Mouse (Mus musculus) mesoderm, embryonic 11.5 days (tissue): ENCODE results near the gene Mettl16.
"Not testable (repeated sequence)": the region's sequence is repeated elsewhere in the genome, so short reads cannot be mapped to it uniquely, and the experiment has no call there.

Experiments used
- DNase-seq: peaks from one replicate; pipeline ENCODE4 v3.0.0-alpha.2; 2012; ENCODE audit warnings: low read depth, low spot score

The Mettl16 gene

DNA sequence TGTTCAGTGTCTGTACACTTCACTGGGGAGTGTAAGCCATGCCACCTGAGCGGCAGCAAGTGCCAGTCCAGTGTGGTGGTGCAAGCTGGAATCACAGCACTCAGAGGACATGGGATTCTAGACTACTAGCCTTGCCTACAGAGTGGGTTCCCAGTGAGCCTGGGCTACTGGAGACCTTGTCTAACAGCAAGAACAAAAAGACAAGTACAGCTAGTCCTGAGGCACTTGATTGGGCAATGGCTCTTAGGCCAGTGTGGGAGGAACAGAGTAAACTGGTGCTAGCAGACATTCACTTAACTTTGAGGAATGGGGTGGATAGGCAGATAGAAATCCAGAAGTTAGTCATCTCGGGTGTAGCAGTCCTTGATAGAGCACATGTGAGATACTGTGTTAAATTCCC lies 1.8 kb downstream of the Mettl16 start:
- no peak for DNase-seq

DNA sequence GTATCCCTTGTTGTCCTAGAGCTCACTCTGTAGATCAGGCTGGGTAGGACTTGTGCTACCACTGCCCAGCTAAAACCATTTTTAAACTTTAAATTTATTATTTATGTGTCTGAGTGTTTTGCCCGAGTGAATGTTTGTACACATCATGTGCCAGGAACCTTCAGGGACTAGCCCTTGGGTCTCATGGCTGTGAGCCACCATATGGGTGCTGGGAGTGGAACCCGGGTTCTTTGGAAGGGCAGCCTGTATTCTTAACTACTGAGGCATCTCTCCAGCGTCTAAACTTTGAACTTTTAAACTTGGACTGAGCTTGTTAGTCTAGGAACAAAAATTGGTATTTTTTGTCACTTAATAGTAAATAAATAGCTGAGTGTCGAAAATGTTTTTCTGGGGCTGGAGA lies 22.2 kb downstream of the Mettl16 start:
- DNase-seq = no peak

GRCm38 (mm10) chr11:74800658-74801057 lies 30.0 kb downstream of the Mettl16 start:
- DNase-seq = no peak

DNA sequence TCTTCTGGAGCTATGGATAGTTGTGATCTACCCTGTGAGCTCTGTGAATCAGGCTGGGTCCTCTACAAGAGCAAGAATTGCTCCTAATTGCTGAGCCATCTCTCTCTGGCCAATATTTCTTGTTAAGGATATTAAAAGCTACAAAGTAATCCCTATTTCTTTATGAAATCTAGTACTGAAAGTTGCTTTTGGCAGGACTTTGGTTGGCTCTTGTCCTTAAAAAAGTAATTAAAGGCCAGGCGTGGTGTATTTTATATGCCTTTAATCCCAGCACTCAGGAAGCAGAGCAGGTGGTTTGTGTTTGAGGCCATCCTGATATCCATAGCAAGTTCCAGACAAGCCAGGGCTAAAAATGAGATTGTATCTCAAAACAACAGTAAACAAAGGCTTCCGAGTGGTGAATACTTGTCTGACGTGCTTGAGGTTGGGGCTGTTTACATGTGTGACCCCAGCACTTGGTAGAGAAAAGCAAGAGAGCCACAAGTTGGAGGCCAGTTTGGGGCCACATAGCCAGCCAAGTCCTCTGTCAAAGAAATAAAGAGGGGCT lies 33.5 kb downstream of the Mettl16 start:
- no peak for DNase-seq

DNA sequence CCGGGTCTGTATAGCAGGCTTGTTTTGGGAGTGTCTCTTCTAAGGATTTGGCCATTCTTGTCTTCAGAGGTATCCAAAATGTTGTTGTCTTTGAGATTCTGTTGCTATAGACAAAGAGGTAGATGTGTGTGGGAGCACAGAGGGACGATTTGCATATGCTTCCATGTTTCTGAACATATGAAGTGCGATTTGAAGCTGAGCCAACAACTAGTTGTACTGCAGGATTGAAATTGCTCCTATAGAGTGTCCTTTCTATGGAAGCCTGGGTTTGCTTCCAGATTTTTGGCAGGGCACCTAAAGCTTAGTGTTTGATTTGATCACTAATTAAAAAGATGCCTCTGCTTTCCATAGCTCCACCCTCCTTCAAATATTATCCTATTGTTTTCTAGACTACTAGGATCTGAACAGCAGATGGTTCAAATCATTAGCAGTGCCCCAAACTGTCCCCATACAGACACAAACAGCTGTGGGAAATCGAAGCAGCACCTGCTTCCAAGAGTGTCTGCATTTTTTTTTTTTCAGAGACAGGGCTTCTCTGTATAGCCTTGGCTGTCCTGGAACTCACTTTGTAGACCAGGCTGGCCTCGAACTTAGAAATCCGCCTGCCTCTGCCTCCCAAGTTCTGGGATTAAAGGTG lies 36.7 kb downstream of the Mettl16 start:
- DNase-seq = no peak

- DNase-seq = no peak
Measured at GRCm38 (mm10) chr11:74808251-74808853, 37.7 kb downstream of the Mettl16 start.

DNA sequence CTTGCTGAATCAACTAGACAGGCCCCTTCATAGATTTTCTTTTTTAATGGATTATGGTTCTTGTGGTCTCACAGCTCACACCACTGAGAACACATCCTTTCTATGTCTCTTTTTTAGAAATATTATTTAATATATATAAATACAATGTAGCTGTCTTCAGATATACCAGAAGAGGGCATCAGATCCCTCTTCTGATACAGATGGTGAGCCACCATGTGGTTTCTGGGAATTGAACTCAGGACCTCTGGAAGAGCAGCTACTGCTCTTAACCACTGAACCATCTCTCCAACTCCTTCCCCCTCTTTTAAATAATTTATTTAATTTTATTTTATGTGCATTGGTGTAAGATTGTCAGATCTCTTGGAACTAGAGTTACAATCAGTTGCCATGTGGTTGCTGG lies 39.5 kb downstream of the Mettl16 start:
- DNase-seq = no peak

DNA sequence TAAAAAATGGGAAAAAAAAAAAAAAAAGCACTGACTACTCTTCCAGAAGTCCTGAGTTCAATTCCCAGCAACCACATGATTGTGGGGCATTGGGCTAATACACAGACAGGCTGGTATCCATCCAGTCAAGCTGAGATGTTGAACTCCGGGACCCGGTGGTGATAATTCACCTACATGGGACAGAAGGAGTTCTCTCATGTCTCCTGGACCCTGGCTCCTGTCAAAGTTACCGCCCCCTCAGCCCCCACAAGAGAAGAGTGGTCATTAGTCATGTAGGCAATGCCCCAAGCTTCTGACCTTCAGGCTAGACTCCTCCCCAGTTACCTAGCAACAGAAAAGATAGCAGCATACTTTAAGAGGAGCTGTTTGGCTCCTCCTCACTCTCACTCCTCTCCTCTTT lies 40.4 kb downstream of the Mettl16 start:
- not testable (repeated sequence) for DNase-seq

- DNase-seq = no peak
Measured at GRCm38 (mm10) chr11:74811538-74811937, 40.9 kb downstream of the Mettl16 start.

GRCm38 (mm10) chr11:74815795-74816194 lies 45.2 kb downstream of the Mettl16 start:
- DNase-seq = no peak

- DNase-seq = no peak
Measured at GRCm38 (mm10) chr11:74820921-74821320, 50.3 kb downstream of the Mettl16 start.

DNA sequence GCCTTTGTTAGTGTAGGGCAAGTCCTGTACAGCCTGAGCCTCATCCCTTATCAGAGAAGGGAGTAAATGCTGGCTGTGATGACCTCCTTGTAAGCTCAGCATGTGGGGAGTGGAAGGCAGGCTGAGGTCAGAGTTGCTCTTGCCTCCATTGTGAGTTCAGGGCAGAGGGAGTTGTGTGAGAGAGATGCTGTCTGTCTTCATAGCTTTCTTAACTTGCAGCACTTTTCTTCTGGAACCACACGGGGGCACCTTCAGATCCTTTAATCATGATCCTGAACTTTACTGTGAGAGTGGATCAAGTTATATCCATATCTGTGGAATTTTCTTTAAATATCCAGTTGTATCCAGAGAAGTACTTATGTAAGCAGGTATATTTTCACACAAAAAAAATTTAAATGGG lies 50.8 kb downstream of the Mettl16 start:
- no peak for DNase-seq

- no peak for DNase-seq
Measured at GRCm38 (mm10) chr11:74822746-74823440, 52.3 kb downstream of the Mettl16 start.

DNA sequence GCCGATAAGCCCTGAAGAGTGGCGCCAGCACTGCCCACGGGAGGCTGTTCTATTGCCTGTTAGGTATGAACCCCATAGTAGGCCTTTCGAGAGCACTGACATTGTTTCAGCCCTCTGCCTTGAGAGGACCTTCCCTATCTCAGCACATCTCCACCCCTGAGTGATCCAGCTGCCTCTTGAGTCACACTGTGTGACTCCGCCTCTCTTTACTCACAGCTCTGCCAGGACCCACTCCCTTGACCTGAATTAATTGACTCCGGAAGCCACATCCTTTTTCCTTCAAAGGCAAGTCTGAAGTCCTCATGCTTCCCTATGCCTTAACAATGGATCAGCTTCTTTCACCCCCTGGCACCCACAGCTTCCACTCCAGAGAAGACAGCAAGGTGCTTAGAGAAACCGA lies 55.5 kb downstream of the Mettl16 start:
- no peak for DNase-seq

DNA sequence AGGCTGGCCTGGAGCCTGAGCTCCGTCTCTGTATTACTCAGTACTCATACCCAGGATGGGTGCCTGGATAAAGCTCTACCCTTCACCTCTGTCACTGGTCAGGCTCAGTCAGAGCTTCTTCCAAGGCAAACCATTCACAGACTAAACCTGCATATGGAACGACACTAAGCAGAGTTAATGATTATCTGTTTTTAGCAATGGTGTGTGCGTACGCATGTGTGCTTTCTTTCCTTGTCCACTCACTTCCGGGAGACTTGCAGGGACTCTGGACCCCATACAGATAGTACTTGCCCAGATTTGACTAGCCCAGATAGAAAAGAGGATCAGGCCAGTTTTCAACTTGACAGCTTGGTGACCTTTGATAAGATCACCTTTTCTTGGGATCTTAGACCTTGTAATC lies 56.1 kb downstream of the Mettl16 start:
- DNase-seq = no peak

- no peak for DNase-seq
Measured at GRCm38 (mm10) chr11:74827791-74828403, 57.3 kb downstream of the Mettl16 start.

DNA sequence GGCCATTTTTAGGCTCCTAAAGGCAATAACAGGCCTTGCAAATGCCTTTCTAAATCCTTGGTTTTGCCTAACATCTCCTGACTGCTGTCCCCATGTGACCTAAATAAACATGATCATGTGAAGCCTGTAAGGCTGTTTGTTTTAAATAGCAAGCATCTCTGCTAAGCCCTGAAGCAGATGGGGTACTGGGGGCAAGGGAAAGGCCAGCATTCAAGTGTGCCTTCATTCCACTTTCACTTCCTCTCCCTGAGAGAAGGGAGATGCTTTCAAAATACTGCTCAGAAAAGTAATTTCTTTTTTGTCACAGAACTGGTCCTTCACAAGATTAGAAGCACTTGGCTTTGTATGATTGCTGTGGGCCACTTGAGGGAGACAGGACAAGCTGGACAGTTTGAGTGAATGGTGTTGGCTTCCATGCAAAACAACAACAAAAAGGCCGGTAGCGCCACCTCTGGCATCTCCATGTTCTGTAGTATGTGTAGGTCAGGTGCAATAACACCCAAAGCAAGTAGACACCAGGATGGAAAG lies 57.8 kb downstream of the Mettl16 start:
- no peak for DNase-seq

DNA sequence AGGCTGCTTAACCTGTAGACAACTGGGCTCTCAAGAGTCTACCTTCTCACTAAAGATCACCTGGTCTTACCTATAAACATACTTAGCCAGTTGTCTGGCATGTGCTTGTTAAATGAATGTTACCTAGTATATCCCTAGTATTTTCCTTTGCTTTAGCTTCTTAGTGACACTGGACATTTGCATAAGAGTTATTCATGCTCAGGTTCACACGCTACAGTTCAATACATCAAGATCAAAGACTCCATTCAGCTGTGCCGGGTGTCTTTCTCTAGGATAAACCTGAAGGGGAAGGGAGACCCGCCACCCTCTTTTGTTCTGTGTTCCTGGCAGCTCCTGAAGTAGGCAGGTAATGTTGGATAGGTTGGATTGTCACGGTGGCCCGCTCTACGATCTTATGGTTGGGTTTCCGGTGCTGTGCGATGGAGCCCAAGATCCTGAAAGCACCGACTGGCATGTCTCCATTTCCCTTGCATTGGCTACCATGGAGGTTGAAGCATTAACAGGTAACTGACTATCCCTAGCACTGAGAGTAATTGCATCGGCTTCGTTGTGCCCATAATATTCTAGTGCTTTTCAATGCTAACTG lies 58.4 kb downstream of the Mettl16 start:
- no peak for DNase-seq

DNA sequence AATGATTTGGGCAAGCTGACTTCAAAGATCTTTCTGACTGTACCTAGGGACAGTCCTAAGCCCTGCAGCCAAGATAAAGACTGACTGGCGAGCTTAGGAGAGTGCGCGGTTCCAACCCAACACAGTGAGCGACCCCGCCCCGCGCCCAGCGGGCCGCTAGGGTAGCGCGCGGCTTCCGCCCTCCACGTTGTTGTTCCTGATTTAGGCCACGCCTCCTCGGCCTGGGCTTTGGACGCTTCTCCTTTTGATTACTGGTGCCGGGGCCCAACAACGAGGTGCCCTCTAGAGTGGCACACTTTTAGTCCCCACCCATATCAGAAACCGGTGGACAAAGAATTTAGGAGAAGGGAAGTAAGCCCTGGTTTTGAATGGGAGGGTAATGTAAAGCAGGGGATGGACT lies 59.2 kb downstream of the Mettl16 start:
- peak; percentile 89 for DNase-seq

DNA sequence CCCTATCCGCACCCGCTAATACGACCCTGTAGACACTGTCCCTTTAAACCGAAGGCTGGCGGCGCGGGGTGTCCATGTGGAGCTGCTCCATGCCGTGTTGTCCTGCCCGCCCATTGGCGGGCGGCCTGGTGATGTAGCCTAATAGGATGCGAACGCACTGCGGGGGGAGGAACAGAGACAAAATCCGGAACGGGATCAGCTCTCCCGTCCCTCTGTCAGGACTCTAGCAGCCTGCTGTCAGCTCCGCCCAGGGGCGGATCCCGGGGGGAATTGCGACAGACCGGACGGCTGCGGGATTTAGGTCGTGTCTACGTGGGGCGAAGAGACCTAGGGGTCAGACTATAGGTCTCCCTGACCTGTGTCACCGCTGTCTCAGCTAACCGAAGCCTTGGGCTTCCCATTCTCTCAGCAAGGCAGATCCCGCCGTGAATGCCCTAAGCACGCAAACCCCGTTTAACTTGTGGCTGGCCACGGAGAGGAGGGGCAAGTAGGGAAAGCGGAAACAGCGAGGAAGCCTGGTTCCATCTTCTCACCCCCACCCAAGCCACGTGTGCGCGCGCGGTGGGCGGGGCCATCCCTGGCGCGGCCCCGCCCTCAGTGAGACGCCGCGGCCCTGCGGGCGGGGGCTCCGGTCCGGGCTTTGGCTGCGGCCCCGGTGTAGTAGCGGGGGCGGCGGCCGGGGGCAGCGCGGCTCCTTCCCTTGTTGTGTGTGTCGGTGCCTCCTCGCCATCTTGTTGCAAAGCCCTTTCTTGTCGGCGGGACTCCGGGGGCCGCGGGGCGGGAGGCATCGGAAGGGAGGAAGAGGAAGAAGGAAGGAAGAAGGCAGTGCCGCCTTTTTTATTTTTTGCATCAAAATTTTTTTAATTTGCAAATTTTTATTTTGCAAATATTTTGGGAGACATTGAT lies 59.9 kb downstream of the Mettl16 start, which contains the start of gene Mnt:
Mnt (plus strand) TSS at position 665 of the 906 bp plus-strand sequence.
- DNase-seq = peak; percentile 99

- DNase-seq = peak; percentile 58
Measured at GRCm38 (mm10) chr11:74831191-74831605, 60.6 kb downstream of the Mettl16 start.
